Mouse (Mus musculus) C2C12 (cell line): ENCODE measurements at regions not wholly inside any gene's neighbourhood (a gene's known extent, or its start where the extent isn't known, plus 50 kb on each side); places are given as distances from the start of the nearest gene placed in this dataset.

Source experiments
- CEBPB ChIP-seq: IDR thresholded peaks from one replicate; pipeline ENCODE4 v1.6.1; 2011; ENCODE audit warnings: low read depth, mild to moderate bottlenecking, control low read depth, moderate library complexity
- CTCF ChIP-seq: IDR thresholded peaks from one replicate; pipeline ENCODE4 v1.5.1; 2011; ENCODE audit not compliant: control insufficient read depth, insufficient read depth, insufficient read length
- MAX ChIP-seq: IDR thresholded peaks from one replicate; pipeline ENCODE4 v1.6.1; 2011; ENCODE audit warnings: mild to moderate bottlenecking, control low read depth
- MYOG ChIP-seq: IDR thresholded peaks from one replicate; pipeline ENCODE4 v1.6.1; 2011; ENCODE audit not compliant: control insufficient read depth, insufficient read length; ENCODE audit errors: extremely low read depth

GRCm38 (mm10) chr2:71681148-71681547, 64.3 kb upstream of the Itga6 start:
- TF ChIP-seq MAX (no peak), CTCF (no peak), MYOG (no peak), CEBPB (no peak)
